Mouse (Mus musculus) myocyte (in vitro differentiated cells): ENCODE results near the gene Plpp1.

Source experiments
- MYOG ChIP-seq, 3 experiments: IDR thresholded peaks; one replicate each; pipeline ENCODE4 v1.6.1; 2011; ENCODE audit warnings: control low read depth in 2 of 3, low read depth in 2 of 3, mild to moderate bottlenecking in 2 of 3; ENCODE audit not compliant: insufficient read length in 2 of 3, control insufficient read depth in 1 of 3, insufficient read depth in 1 of 3
- POLR2A ChIP-seq: IDR thresholded peaks from one replicate; pipeline ENCODE4 v1.6.1; 2011; ENCODE audit warnings: low read depth, mild to moderate bottlenecking, control low read depth, moderate library complexity; ENCODE audit not compliant: insufficient read length

- TF ChIP-seq MYOG (IDR thresholded peaks at IDR 0.05; ENCODE audit: control insufficient read depth in 1 of 3, insufficient read depth in 1 of 3, insufficient read length in 2 of 3, low read depth in 2 of 3) (no peak), POLR2A (no peak)
These were observed 8.7 kb upstream of the Plpp1 start for GRCm38 (mm10) chr13:112791906-112792305.
